Mouse (Mus musculus): ENCODE data around the gene Ninl.
A peak's percentile ranks its signal among the peaks of the same experiment; 100 is the strongest.

Ninl gene

GRCm38 (mm10) chr2:151039232-151039695 is at the start of gene Ninl, which contains the start of gene Nanp:
Ninl (minus strand) TSS chr2:151039382.
Nanp (minus strand) TSS chr2:151039398.
- peak; percentile 94 for DNase-seq (ENCODE audit: extremely low spot score, low spot score)

DNA sequence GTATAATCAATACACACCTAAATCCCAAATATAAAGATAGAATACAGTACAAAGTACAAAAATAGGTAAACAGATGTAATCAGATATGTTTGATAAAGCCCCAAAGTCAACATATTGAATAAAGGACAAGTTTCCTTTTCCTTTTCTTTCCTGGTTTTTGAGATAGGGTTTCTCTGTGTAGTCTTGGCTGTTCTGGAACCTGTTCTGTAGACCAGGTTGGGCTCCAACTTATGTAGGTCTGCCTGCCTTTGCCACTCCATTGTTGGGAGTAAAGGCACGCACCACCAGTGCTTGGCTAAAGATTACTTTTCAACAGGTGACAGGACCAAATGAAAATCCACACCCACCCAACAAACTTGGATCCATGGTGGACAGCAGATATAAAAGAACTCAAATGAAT is 17.5 kb upstream of the Ninl start:
- no peak for DNase-seq (ENCODE audit: extremely low spot score, low spot score)

- no peak for DNase-seq (ENCODE audit: extremely low spot score, low spot score)
These were observed 1.2 kb upstream of the Ninl start for GRCm38 (mm10) chr2:151040411-151040810.

- no peak for DNase-seq (ENCODE audit: extremely low spot score, low spot score)
These were observed 544 bp upstream of the Ninl start for GRCm38 (mm10) chr2:151039726-151040125.

DNA sequence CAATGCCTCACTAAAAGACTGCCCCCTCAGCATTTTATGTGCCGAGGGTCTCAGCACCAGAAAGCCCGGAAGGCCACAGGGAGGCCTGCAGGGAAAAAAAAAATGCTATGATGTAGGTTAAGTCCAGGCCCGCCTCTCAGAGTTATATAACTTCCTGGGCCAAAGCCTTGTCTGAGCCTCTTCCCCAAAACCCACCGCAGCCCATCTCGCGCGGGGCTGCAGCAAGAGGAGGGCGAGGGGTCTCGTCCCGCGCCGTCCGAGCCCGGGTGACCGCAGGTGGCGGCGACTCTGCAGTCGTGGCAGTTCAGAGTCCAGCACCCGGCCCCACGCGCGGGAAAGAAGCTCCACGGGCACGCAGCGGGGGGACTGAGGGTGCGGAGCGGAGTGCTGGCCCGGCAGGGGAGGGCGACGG is 365 bp downstream of the Ninl start:
- peak; percentile 80 for DNase-seq (ENCODE audit: extremely low spot score, low spot score)

GRCm38 (mm10) chr2:151037876-151038552 is 1.2 kb downstream of the Ninl start:
- peak; percentile 15 for DNase-seq (ENCODE audit: extremely low spot score, low spot score)

GRCm38 (mm10) chr2:151037292-151037691 is 1.9 kb downstream of the Ninl start:
- DNase-seq (ENCODE audit: extremely low spot score, low spot score), result no peak

GRCm38 (mm10) chr2:151036721-151037120 is 2.5 kb downstream of the Ninl start:
- DNase-seq (ENCODE audit: extremely low spot score, low spot score), result no peak

- no peak for DNase-seq (ENCODE audit: extremely low spot score, low spot score)
These were observed 4.7 kb downstream of the Ninl start for GRCm38 (mm10) chr2:151034435-151034834.

- no peak for DNase-seq (ENCODE audit: extremely low spot score, low spot score)
These were observed 18.0 kb downstream of the Ninl start for GRCm38 (mm10) chr2:151021158-151021557.

DNA sequence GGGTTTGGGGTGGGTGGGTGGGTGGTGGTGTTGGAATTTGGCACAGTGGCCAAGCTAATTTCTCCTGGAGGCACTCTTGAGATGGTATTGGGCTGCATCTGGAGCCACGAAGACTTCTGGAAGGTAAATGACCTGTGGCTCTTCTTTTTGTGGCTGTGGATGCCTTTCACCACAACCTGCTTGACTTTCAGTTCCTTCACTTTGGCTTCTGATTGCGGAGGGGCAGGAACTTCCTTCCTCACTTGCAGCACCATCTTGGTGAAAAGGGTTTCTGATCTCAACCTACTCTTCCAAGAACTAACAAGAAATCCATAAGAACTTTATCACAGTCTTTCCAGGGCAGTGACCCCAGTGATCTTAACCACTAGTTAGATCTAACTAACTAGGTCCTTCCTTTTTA is 23.9 kb downstream of the Ninl start:
- no peak for DNase-seq (ENCODE audit: extremely low spot score, low spot score)

DNA sequence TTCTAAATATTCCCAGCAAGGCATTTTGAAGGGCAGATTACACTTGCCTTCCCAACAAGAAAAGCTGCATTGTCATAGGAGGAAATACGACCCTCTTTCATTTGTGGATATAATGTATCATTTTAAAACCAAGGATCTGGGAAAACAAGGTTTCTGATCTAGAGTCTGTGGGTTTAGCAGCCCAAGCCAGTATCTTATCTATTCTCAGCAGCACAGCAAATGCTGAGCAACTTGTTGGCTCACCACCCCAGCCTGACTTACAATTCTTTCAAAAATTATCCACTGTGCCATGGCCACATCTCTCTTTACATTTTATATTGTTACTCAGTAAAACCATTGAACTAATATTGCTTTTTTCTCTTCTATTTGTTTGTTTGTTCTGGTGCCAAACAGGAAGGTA is 27.9 kb downstream of the Ninl start:
- DNase-seq (ENCODE audit: extremely low spot score, low spot score), result no peak

- no peak for DNase-seq (ENCODE audit: extremely low spot score, low spot score)
These were observed 29.6 kb downstream of the Ninl start for GRCm38 (mm10) chr2:151009515-151010085.

DNA sequence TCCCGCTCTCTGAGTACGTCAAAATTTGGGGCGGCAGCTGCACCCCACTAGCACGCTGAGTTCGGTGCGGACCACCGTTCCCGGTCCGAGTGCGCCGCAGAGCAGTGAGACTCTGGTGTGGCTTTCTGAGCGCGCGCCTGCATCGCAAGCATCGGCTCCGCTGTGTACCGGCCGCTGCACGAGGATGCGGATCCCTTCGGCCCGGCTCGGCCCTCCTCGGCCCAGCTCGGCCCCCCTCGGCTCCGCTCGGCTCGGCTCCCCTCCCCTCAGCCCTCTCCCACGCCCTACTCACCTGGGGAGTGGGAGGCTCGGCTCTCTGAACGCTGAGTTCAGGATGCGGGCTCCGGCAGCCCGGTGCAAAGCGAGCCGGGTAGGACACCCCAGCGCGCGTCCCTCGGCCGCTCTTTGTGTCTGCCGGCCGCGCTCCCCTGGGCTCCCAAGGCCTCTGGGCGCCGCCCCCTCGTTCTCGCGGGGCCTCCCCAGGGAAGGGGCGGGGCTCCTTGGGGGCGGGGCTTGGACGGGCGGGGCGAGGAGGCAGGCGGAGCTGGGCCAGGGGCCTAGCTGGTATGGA is 30.2 kb downstream of the Ninl start:
- DNase-seq (ENCODE audit: extremely low spot score, low spot score), result peak; percentile 91

- DNase-seq (ENCODE audit: extremely low spot score, low spot score), result no peak
These were observed 30.7 kb downstream of the Ninl start for GRCm38 (mm10) chr2:151008517-151008932.

GRCm38 (mm10) chr2:151008006-151008405 is 31.2 kb downstream of the Ninl start:
- peak; percentile 34 for DNase-seq (ENCODE audit: extremely low spot score, low spot score)

DNA sequence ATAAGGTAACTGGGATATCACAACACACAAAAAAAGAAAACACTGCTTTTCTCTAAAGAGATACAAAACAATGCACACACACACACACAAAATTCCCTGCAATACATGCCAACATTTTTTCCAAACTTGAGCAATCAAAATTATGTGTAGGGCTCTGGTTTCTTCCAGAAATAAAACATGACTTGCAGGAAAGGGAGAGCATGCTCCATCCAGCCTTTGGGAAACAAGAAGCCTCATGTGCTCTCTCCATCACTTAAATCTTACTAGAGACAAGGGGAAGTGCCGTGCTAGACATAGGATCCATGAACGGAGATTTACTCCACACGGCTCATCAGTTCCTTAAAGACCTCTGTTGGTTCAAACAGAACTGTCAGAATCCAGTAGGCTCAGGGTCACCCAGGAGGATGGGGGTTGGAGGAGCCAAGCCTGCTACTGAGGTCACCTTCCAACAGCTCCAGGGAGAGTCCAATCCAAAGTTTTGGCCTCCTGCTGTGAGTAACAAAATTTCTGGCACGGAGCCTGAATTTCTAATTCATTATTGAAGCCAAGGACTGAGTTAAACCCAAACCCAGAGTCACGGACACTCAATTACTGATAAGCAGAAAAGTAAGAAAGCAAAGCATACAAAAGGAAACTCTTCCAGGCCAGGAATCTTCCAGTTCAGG is 32.8 kb downstream of the Ninl start:
- no peak for DNase-seq (ENCODE audit: extremely low spot score, low spot score)

DNA sequence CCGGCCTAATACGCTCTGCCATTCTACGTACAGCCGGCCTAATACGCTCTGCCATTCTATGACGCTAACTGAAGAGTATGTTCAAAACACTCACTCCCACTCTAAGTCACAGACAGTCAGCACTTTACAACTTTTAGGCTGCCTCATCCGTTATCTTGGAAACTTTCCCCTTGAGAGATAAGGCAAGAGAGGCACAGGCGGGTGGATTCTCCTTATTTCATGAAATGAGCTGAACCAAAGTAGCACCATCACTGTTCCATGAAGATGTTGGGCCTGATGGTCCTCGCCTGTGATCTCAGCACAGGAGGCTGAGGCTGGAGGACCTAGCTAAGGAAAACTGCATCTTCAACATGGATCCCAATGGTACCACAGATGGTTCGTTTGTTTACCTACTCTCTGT is 34.8 kb downstream of the Ninl start:
- DNase-seq (ENCODE audit: extremely low spot score, low spot score), result no peak

GRCm38 (mm10) chr2:151003796-151004195 is 35.4 kb downstream of the Ninl start:
- no peak for DNase-seq (ENCODE audit: extremely low spot score, low spot score)

GRCm38 (mm10) chr2:151001619-151002175 is 37.5 kb downstream of the Ninl start:
- no peak for DNase-seq (ENCODE audit: extremely low spot score, low spot score)

GRCm38 (mm10) chr2:151000402-151001178 is 38.6 kb downstream of the Ninl start:
- no peak for DNase-seq (ENCODE audit: extremely low spot score, low spot score)

All from neural tube, embryonic 10.5 days (tissue).